Mouse (Mus musculus) limb, embryonic 10.5 days (tissue): Measurements from ENCODE around the gene Lrp1. TPM values are rescaled to one million over a fixed set of nuclear protein-coding genes. Genes with fewer than 3 reads are reported as not detected.

Experiments
- DNase-seq: peaks from one replicate; pipeline ENCODE4 v3.0.0-alpha.2; 2017; ENCODE audit warnings: low spot score
- H3K27ac ChIP-seq: fragments of 300-500 bp; sonication (generic); 2 replicates; pipeline ENCODE4 v1.5.1; 2016; ENCODE audit warnings: mild to moderate bottlenecking
- H3K27me3 ChIP-seq: fragments of 300-500 bp; sonication (generic); 2 replicates; pipeline ENCODE4 v1.6.1; 2016; ENCODE audit warnings: low read depth, mild to moderate bottlenecking; ENCODE audit not compliant: poor library complexity, severe bottlenecking
- H3K36me3 ChIP-seq: fragments of 300-500 bp; sonication (generic); 2 replicates; pipeline ENCODE4 v1.6.1; 2016; ENCODE audit warnings: mild to moderate bottlenecking, moderate library complexity
- H3K4me1 ChIP-seq: fragments of 300-500 bp; sonication (generic); 2 replicates; pipeline ENCODE4 v1.6.1; 2016
- H3K4me3 ChIP-seq: fragments of 300-500 bp; sonication (generic); 2 replicates; pipeline ENCODE4 v1.5.1; 2016; ENCODE audit warnings: mild to moderate bottlenecking, moderate library complexity
- H3K9me3 ChIP-seq: fragments of 300-500 bp; sonication (generic); replicated peaks from 2 replicates; pipeline ENCODE4 v1.6.1; 2016; ENCODE audit warnings: mild to moderate bottlenecking
- WGBS: fragments of 180-500 bp; shearing (Covaris S2); methylation state at CpG from one replicate; pipeline ENCODE4 v1.1.7; 2016; 5-methylcytosine and 5-hydroxymethylcytosine counted together
- polyA plus RNA-seq: library from polyadenylated mRNA; unstranded; fragments of >200 nt; fragmentation: Nextera tagmentation; extraction: Ambion mirVana; gene quantifications from 2 replicates; pipeline ENCODE4 v1.2.1, GENCODE M21; 2016

Gene Lrp1
- polyA plus RNA-seq, 1 experiment from 2014 or later = 67.8 TPM

DNA sequence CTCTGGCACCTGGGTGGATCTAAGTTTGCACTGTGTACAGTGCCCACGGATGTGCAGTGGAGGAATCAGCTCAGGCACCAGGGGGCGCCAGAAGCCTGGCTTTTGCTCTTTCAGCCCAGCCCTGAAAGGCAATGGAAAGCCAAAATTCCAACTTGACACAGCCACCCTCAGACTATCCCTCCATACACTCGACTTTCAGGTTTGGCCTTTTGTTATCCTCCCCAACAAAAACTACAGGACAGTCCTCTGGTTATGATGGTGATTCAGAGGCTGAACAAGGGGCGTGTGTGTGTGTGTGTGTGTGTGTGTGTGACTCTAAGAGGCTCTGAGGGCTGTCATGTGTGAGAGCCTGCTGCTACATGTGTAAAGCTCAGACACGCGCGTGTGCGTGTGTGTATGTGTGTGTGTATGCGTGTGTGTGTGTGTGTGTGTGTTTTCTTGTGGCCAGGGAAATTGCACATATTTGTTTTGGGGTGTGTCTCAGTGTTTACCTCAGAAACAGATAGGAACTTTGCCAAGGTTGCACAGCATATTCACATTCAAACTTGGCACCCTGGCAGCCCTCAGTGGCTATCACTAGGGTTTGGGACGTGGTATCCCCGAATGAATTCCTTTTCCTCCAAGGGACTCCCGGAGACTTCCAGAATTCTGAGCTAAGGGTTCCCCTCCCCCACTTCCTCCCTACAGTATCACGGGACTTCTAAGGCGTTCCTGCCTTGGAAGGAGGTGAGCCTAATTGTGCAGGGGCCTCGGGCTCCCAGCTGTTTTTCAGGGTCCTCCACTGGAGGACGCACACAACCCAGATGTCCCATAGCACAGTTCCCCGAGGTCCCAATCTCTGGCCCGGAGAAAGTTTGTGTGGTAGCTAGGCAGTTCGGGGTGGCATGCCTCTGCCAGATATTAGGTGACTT lies 21.2 kb upstream of the Lrp1 start:
- Histone ChIP-seq H3K36me3 (no peaks in the 10 kb centered on the region), H3K4me1 (peaks cover 29% of the 10 kb centered on the region), H3K27me3 (no peaks in the 10 kb centered on the region), H3K27ac (peak overlapping the region; percentile 85), H3K4me3 (peak overlapping the region; percentile 55), H3K9me3 (no peaks in the 10 kb centered on the region)
- 9% methylated on average over 19 of the region's 19 CpGs for WGBS
- peak; percentile 91 for DNase-seq

DNA sequence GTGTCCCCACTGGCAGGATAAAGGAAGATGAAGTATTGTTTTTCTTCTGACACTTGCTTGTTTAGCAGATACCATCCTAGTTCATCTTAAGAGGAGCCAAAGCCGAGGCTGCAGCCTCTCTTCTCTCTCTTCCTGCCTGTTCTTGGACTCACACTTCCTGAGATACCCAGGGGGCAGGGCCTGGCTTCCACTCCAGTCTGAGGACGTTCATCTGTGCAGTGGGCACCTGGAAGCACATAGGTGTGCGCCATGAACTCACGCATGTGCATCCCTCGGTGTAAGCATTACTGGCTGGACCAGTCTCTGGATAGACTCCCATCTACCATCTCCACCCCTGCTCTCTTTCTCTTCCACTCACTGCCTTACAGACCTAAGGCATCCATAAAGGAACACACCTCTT lies 19.5 kb upstream of the Lrp1 start:
- no peak for DNase-seq
- 73% methylated on average over 5 of the region's 5 CpGs for WGBS
- H3K27ac ChIP-seq = no peak overlapping the region

DNA sequence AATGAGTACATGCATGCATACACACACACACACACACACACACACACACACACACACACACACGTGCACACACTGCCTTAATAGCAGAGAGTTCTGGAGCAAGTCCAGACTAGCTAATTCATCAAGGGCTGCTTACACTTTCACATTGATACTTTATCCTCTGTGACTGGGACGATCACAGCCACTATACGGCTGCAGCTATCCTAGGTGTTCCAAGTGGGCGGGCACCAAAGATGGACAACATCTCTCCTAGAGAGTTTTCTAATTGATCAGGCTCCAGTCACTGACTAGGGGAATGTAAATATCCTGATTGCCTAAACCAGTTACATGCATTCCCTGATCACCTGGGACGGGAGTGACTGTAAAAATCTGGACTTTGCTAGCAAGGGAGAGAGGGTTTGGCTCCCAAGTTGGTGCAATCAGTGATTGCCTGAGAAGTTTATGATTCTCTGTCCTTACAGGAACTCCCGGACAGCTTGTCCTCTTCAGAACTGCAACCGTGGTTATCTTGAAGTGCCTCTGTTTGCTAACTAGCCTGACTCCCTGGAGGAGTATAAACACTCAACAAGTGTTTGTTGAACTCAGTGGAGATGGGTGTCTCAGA lies 11.8 kb upstream of the Lrp1 start:
- Histone ChIP-seq H3K27me3 (no peaks in the 10 kb centered on the region), H3K36me3 (no peaks in the 10 kb centered on the region), H3K27ac (no peak overlapping the region), H3K4me1 (peaks cover 8% of the 10 kb centered on the region; the same call in 1 of the 2 replicates), H3K4me3 (no peak overlapping the region), H3K9me3 (no peaks in the 10 kb centered on the region)
- 69% methylated on average over 7 of the region's 7 CpGs for WGBS
- no peak for DNase-seq

More for the DNA sequence above, 19.5 kb upstream of the Lrp1 start:
- Histone ChIP-seq H3K9me3 (no peaks in the 10 kb centered on the region), H3K27me3 (no peaks in the 10 kb centered on the region), H3K4me1 (peaks cover 29% of the 10 kb centered on the region), H3K4me3 (no peak overlapping the region), H3K36me3 (no peaks in the 10 kb centered on the region)

DNA sequence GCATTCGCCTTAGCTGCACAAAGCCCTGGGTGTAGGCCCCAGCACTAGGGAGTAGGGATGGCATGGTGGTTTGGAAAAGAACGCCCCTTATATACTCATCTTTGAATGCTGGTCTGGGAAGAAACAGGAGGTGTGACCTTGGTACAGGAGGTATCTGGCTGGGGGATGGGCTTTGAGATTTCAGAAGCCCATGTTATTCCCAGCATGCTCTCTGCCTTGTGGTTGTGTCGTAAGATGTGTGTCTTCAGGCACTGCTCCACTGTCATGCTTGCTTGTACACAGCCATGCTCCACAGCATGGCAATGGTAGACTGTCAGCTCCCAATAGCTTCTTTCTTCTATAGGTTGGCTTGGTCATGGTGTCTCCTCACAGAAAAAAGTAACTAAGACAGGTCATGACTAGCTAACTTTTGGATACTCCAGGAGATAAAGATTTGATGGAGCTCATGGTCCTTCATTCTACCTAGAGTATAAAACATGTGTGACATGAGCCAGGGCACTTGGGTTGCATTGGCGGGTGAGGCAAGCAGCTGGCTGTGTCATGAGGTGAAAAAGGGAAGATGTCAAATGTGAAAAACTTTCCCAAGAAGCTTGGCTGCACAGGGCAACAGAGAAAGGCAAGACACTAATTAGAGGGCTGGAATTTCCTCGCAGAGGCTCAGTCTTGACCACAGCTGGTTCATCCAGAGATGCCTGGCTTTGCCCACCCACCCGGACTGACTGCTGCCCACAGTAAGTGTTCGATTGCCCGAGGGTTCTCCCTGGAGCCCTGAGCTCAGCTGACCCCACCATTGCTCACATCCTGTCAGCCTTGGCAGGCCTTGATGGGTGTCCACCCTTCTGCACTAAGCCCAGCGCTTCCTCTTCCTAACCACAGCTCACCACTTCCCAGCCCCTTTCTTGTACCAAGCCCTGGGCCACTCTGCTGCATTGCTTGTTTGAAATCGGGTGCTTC lies 10.6 kb upstream of the Lrp1 start:
- Histone ChIP-seq H3K9me3 (peaks cover under 1% of the 10 kb centered on the region; the same call in 1 of the 2 replicates), H3K36me3 (no peaks in the 10 kb centered on the region), H3K27me3 (no peaks in the 10 kb centered on the region), H3K4me1 (peaks cover 8% of the 10 kb centered on the region; the same call in 1 of the 2 replicates), H3K27ac (no peak overlapping the region), H3K4me3 (no peak overlapping the region)
- DNase-seq = no peak
- 80% methylated on average over 10 of the region's 10 CpGs for WGBS

DNA sequence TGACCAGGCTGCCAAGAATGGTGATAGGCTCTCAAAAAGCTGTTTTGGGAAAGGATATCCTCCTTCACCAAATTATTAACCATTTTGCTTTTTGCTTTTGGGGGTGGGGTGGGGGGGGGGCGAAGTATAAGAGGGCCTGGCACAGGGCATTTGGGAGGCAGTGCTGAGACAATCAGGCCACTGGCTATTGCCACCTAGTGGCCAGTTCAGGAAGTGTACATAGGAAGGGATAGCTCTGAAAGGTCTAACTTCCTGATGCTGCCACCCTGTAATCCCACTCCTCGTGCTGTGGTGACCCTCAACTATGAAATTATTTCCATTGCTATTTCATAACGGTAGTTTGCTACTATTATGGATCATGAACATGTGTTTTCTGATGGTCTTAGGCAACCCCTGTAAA lies 5.5 kb upstream of the Lrp1 start:
- peaks cover 4% of the 10 kb centered on the region; the same call in 1 of the 2 replicates for H3K9me3 ChIP-seq
- peaks cover 13% of the 10 kb centered on the region for H3K4me1 ChIP-seq
- no peak for DNase-seq
- H3K27me3 ChIP-seq = no peaks in the 10 kb centered on the region
- H3K27ac ChIP-seq = no peak overlapping the region
- WGBS = 88% methylated on average over 3 of the region's 3 CpGs
- no peak overlapping the region for H3K4me3 ChIP-seq
- no peaks in the 10 kb centered on the region for H3K36me3 ChIP-seq

DNA sequence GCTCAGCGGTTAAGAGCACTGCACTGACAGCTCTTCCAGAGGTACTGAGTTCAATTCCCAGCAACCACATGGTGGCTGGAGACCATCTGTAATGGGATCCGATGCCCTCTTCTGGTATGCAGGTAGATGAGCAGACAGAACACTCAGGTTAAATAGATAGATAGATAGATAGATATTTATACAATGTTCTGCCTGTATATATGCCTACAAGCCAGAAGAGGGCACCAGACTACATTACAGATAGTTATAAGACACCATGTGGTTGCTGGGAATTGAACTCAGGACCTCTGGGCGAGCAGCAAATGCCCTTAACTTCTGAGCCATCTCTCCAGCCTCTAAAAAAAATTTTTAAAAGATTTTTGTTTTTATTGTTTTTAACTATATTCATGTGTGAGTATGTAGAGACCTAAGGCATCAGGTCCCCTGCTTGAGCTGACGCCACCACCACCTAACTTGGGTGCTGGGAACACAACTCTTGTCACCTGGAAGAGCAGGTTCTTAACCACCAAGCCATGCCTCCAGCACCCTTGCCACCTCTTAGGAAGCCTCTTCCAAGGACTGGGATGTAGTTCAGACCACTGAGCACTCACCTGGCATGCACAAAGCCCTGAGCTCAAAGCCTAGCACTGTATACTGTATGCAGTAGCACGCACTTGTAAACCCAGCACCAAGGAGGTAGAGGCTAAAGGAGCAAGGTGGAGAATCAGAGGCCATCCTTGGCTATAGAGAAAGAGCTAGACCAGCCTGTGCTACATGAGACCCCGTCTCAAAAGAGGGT lies 2.7 kb upstream of the Lrp1 start:
- no peaks in the 10 kb centered on the region for H3K27me3 ChIP-seq
- H3K27ac ChIP-seq = no peak overlapping the region
- no peaks in the 10 kb centered on the region for H3K36me3 ChIP-seq
- 91% methylated on average over 6 of the region's 6 CpGs for WGBS
- H3K9me3 ChIP-seq = peaks cover 4% of the 10 kb centered on the region; the same call in 1 of the 2 replicates
- no peak for DNase-seq
- peaks cover 39% of the 10 kb centered on the region for H3K4me1 ChIP-seq
- no peak overlapping the region for H3K4me3 ChIP-seq

DNA sequence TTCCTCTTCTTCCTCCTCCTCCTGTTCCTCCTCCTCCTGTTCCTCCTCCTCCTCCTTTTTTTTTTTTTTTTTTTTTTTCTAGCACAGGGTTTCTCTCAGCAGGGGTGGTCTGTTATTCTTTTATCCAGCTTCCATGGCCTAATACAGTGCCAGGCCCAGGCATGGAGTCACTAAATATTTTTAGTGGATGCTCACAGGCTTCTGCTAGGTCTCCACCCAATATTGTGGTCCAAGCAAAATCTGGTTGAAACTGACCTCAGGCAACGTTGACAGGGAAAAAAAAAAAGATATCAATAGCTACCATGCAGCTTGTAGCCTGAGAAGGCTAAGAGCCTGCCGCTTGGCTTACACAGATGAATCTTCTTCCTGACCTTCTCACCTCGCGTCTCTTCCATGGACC lies 1.7 kb upstream of the Lrp1 start:
- Histone ChIP-seq H3K4me3 (peak overlapping the region; percentile 89; the same call in 1 of the 2 replicates), H3K4me1 (peaks cover 49% of the 10 kb centered on the region), H3K27me3 (no peaks in the 10 kb centered on the region), H3K9me3 (peaks cover 4% of the 10 kb centered on the region; the same call in 1 of the 2 replicates), H3K36me3 (0 out of 2 replicates have a peak, but pooled peaks cover under 1% of the 10 kb centered on the region), H3K27ac (peak overlapping the region; percentile 96; the same call in 1 of the 2 replicates)
- DNase-seq = no peak
- WGBS = 72% methylated on average over 4 of the region's 4 CpGs

DNA sequence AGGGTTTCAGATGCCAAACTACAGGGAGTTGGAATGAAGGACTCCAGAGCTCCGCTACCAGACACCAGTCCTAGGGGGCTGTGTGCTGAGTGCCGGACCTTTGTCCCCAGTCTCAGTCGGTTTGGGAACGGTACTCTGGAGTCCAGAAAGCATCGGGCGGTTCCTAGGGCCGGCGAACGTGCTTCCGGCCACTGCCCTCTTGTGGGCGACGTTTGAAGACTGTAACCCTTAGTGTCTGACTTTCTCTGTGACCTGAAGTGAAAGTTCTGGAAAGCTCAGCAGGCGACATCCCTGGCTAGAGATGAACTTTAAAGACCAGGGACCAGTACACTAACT lies 1.1 kb upstream of the Lrp1 start:
- Histone ChIP-seq H3K9me3 (peaks cover 4% of the 10 kb centered on the region; the same call in 1 of the 2 replicates), H3K4me3 (peak overlapping the region; percentile 89), H3K4me1 (peaks cover 55% of the 10 kb centered on the region), H3K27ac (peak overlapping the region; percentile 96), H3K36me3 (0 out of 2 replicates have a peak, but pooled peaks cover 7% of the 10 kb centered on the region), H3K27me3 (no peaks in the 10 kb centered on the region)
- DNase-seq = peak; percentile 76
- under 1% methylated on average over 13 of the region's 13 CpGs for WGBS

DNA sequence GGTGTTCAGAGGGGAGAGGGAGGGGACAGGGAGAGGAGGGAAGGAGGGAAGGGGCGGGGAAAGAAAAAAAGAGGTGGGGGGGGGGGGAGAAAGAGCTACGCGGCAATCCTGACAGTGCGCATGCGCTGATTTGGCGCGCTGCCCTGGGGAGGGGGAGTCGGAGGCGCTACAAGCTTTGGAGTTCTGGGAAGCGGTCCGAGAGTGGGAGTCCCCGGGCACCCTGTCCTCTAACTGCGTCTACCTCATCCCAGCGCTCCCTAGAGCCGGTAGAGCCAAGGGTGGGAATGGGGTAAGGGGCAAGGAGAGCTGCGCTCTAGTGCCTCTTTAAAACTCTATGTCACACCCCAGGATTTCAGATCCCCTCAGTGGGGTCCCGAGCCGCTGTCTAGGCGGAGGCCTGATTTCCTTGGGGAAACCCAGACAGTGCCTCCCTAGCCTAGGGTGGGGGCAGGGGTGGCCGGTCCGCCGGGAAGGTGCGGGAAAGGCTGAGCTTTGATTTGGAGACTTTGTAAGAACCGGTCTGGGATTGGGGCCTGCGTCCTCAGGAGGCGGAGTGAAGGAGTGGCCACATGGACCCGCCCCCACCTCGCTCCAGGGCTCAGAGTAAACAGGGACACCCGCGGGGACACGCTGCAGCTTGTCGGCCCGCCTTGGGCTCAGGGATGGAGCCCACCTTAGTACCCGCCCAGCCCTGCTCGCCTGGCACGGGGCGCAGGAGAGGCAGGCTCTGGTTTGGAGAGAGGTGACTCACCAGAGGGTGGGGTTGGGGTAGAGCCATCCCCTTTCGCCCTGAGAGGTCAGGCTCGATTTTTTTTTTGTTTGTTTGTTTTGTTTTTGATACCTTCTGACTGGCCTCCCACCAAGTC lies 476 bp upstream of the Lrp1 start:
- Histone ChIP-seq H3K9me3 (peaks cover 2% of the 10 kb centered on the region; the same call in 1 of the 2 replicates), H3K36me3 (0 out of 2 replicates have a peak, but pooled peaks cover 7% of the 10 kb centered on the region), H3K4me3 (peak overlapping the region; percentile 89), H3K27me3 (no peaks in the 10 kb centered on the region), H3K4me1 (peaks cover 61% of the 10 kb centered on the region), H3K27ac (peak overlapping the region; percentile 96)
- DNase-seq = peak; percentile 91
- under 1% methylated on average over 34 of the region's 39 CpGs for WGBS

DNA sequence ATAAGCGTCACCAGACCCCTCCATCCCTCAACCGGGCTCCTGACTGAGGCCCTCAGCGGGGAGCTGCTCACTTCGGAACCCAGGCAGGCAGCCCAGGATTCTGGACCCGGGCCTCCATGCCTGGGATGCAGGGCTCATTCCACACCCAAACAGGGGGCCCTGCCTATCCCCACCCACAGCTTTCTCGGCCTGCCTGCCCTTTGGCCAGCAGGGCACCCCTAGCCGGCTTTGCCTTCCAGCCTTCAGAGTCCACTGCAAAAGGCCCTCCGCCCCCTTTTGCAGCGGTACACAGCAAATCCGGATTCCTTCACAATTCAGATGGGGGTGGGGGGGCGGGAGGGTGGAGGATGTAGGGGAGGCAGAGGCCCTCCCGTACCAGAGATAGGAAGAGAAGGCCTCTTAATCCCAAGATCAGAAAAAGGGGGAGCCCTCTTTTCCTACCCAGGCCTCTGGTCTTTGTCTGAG lies 975 bp downstream of the Lrp1 start:
- no peaks in the 10 kb centered on the region for H3K27me3 ChIP-seq
- no peaks in the 10 kb centered on the region for H3K9me3 ChIP-seq
- peak; percentile 68 for DNase-seq
- WGBS = under 1% methylated on average over 12 of the region's 12 CpGs
- peak overlapping the region; percentile 96 for H3K27ac ChIP-seq
- H3K36me3 ChIP-seq = 0 out of 2 replicates have a peak, but pooled peaks cover 7% of the 10 kb centered on the region
- H3K4me1 ChIP-seq = peaks cover 76% of the 10 kb centered on the region
- peak overlapping the region; percentile 89 for H3K4me3 ChIP-seq

DNA sequence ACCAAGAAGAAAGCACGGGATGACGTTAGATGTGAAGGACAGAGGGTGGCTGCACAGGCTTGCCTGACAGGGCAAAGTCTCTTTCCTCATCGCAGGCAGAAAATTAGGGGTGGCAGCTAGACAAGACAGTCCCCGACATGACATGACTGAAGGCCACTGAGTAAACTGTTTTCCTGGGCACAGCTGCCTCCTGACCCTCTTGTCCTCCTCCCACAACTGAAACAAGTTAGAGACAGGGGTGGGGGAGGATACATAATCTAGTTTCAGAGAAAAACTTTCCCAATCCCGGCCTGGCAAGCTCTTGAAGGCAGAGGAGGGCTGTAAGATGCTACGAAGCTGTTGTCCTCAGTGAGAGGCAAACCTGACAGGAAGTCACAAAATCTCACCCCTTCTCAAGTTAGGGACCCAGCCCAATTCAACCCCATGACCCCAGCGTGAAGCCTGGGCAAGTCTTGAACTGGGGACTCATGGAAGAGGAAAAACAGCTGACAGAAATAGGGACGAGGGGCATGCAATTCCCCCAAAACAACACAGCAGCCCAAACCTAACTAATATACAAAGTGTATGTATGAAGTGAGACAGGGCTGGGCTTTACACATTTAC lies 1.7 kb downstream of the Lrp1 start:
- Histone ChIP-seq H3K27ac (peak overlapping the region; percentile 96), H3K36me3 (0 out of 2 replicates have a peak, but pooled peaks cover 7% of the 10 kb centered on the region), H3K27me3 (no peaks in the 10 kb centered on the region), H3K9me3 (no peaks in the 10 kb centered on the region), H3K4me3 (peak overlapping the region; percentile 89), H3K4me1 (peaks cover 83% of the 10 kb centered on the region)
- 29% methylated on average over 8 of the region's 8 CpGs for WGBS
- no peak for DNase-seq
